Mouse (Mus musculus): ENCODE results near the gene Cxxc4. TPM values are rescaled to one million over a fixed set of nuclear protein-coding genes. Genes with fewer than 3 reads are reported as not detected.

Cxxc4 gene
- total and polyA plus RNA-seq, 3 experiments, result not detected

DNA sequence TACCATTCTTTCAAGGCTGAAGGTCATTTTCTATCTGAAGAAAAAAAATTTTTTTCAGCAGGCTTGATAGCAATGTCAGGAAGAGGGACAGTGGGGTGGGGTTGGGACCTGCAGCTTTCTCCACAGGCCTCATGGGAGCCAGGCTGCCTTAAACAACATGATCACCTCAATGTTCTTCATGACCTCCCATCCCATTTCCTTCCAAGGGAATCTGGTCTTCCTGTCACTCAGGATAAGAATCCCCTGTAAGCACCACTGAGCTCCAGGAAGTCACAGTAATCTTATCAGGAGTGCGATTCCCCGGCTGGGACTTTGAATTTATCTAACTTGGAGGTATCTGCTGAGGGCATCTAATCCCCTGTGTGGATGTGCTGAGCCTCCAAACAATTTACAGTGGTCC lies 17.9 kb downstream of the Cxxc4 start:
- no peak overlapping the region for H3K27ac ChIP-seq (ENCODE audit: control insufficient read depth, low read depth, low read length)
- no peaks in the 10 kb centered on the region for H3K4me1 ChIP-seq (ENCODE audit: control insufficient read depth in 1 of 2, insufficient read depth in 2 of 2, low read length in 2 of 2)
- H3K36me3 ChIP-seq (ENCODE audit: control insufficient read depth in 1 of 2, insufficient read depth in 2 of 2, low read length in 2 of 2), result no peaks in the 10 kb centered on the region
- H3K27me3 ChIP-seq (ENCODE audit: control insufficient read depth in 1 of 2, insufficient read depth in 2 of 2, low read length in 2 of 2), result no peaks in the 10 kb centered on the region
- H3K9ac ChIP-seq (ENCODE audit: control insufficient read depth, low read depth, low read length, poor library complexity, severe bottlenecking), result no peak overlapping the region
- TF ChIP-seq SIN3A (IDR thresholded peaks at IDR 0.05; ENCODE audit: low read length) (no peak), ETS1 (IDR thresholded peaks at IDR 0.05; ENCODE audit: low read depth, low read length) (no peak), NRF1 (IDR thresholded peaks at IDR 0.05; ENCODE audit: insufficient read depth, low read depth, low read length, poor library complexity, severe bottlenecking) (no peak), USF1 (IDR thresholded peaks at IDR 0.05; ENCODE audit: low read depth, low read length) (no peak), RCOR1 (IDR thresholded peaks at IDR 0.05; ENCODE audit: low read depth, low read length) (no peak), POLR2AphosphoS2 (IDR thresholded peaks at IDR 0.05; ENCODE audit: low read length) (no peak), TCF12 (IDR thresholded peaks at IDR 0.05; ENCODE audit: low read depth, low read length) (no peak), TBP (IDR thresholded peaks at IDR 0.05; ENCODE audit: low read depth, low read length) (no peak)
- H3K4me3 ChIP-seq (ENCODE audit: control insufficient read depth in 1 of 2, insufficient read depth in 1 of 2, low read depth in 2 of 2, low read length in 2 of 2), result no peak overlapping the region
- H3K79me2 ChIP-seq (ENCODE audit: control insufficient read depth, insufficient read depth, low read length, poor library complexity), result no peaks in the 10 kb centered on the region
- no peak for DNase-seq (ENCODE audit: low read depth, low spot score)
- H3K9me3 ChIP-seq (replicated peaks; ENCODE audit: insufficient read depth, low read length), result no peaks in the 10 kb centered on the region

DNA sequence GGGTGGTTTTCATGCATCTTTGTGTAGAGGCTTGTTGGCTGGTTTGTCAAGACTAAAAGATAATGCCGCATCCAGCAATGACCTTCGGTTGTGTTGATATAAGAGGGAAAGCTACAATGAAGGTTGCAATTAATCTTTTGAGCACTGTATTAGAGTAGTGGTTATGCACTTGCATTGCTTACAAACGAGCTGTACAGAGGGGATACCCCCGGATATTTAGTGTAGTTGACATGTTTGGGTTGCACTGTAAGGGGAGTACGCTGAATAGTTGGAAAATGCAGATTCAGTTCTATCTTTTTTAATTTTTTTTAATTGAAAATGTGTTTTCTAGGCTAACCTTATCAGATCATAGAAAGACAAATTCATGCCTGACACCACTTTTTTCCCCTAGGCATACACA lies 22.4 kb downstream of the Cxxc4 start:
- Histone ChIP-seq H3K9ac (ENCODE audit: control insufficient read depth, low read depth, low read length, poor library complexity, severe bottlenecking) (no peak overlapping the region), H3K9me3 (replicated peaks; ENCODE audit: insufficient read depth, low read length) (no peaks in the 10 kb centered on the region), H3K36me3 (ENCODE audit: control insufficient read depth in 1 of 2, insufficient read depth in 2 of 2, low read length in 2 of 2) (no peaks in the 10 kb centered on the region), H3K27ac (ENCODE audit: control insufficient read depth, low read depth, low read length) (no peak overlapping the region), H3K4me3 (ENCODE audit: control insufficient read depth in 1 of 2, insufficient read depth in 1 of 2, low read depth in 2 of 2, low read length in 2 of 2) (no peak overlapping the region), H3K27me3 (ENCODE audit: control insufficient read depth in 1 of 2, insufficient read depth in 2 of 2, low read length in 2 of 2) (no peaks in the 10 kb centered on the region), H3K79me2 (ENCODE audit: control insufficient read depth, insufficient read depth, low read length, poor library complexity) (no peaks in the 10 kb centered on the region), H3K4me1 (ENCODE audit: control insufficient read depth in 1 of 2, insufficient read depth in 2 of 2, low read length in 2 of 2) (no peaks in the 10 kb centered on the region)
- no peak for DNase-seq (ENCODE audit: low read depth, low spot score)
- TF ChIP-seq MYB (IDR thresholded peaks at IDR 0.05; ENCODE audit: low read depth, low read length), result no peak
- no peak for TF ChIP-seq CHD2 (IDR thresholded peaks at IDR 0.05; ENCODE audit: low read length)
- TF ChIP-seq GABPA (IDR thresholded peaks at IDR 0.05; ENCODE audit: low read depth, low read length), result no peak
- TF ChIP-seq ZMIZ1 (IDR thresholded peaks at IDR 0.05; ENCODE audit: low read depth, low read length), result no peak
- no peak for TF ChIP-seq POLR2A (IDR thresholded peaks at IDR 0.05; ENCODE audit: control insufficient read depth in 1 of 2, insufficient read depth in 1 of 2, low read depth in 1 of 2, low read length in 2 of 2, poor library complexity in 1 of 2)
- TF ChIP-seq SIN3A (IDR thresholded peaks at IDR 0.05; ENCODE audit: low read length), result no peak
- no peak for TF ChIP-seq E2F4 (IDR thresholded peaks at IDR 0.05; ENCODE audit: borderline replicate concordance, low read depth, low read length)
- no peak for TF ChIP-seq TAL1 (IDR thresholded peaks at IDR 0.05; ENCODE audit: low read length)
- no peak for TF ChIP-seq UBTF (IDR thresholded peaks at IDR 0.05; ENCODE audit: borderline replicate concordance, insufficient read depth, low read depth, low read length)
- TF ChIP-seq TCF12 (IDR thresholded peaks at IDR 0.05; ENCODE audit: low read depth, low read length), result no peak
- TF ChIP-seq MAFK (IDR thresholded peaks at IDR 0.05; ENCODE audit: borderline replicate concordance, low read depth, low read length), result no peak
- no peak for TF ChIP-seq USF1 (IDR thresholded peaks at IDR 0.05; ENCODE audit: low read depth, low read length)
- TF ChIP-seq ZKSCAN1 (IDR thresholded peaks at IDR 0.05; ENCODE audit: low read depth, low read length), result no peak

Measured in MEL (cell line).